ENCODE assay signal across 31 mouse cellular contexts in the genomic region with DNA sequence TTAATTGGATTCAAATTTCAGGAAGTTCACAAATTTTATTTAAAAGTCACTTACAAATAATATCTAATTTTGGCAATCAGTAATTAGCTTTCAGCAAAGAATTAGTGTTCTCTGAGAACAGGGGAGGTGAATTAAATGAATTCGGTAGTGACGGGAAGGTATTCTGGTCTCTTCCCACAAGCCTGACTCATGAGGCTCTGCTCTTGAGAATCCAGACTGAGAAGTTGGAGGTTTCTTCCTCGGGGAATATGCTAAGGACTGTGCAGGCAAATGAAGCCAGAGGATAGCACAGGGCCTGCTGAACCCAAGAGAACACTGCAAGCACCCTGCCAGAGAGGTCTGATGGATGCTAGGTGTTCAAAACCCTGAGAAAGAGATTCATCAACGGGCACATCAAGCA.
"Had no signal": no experiment of that assay in that cellular context is flagged by ENCODE, and none has a peak within 500 bp of the region (broad histone marks: within the 10 kb centered on the region; RNA-seq: fewer than 3 reads in every experiment).

No protein-coding gene starts in this region.

- H3K9me3 ChIP-seq: limb, embryonic 10.5 days; limb, embryonic 12.5 days; limb, embryonic 13.5 days; limb, embryonic 15.5 days; liver, embryonic 12.5 days; liver, embryonic 13.5 days; liver, embryonic 15.5 days; lung, embryonic 15.5 days; megakaryocyte, embryonic 14.5 days; midbrain, embryonic 10.5 days; midbrain, embryonic 12.5 days; midbrain, embryonic 13.5 days; midbrain, embryonic 15.5 days; neural tube, embryonic 12.5 days had no signal

- H3K9ac ChIP-seq: limb, embryonic 12.5 days; limb, embryonic 13.5 days; limb, embryonic 15.5 days; liver, embryonic 12.5 days; liver, embryonic 13.5 days; liver, embryonic 14.5 days; liver, embryonic 15.5 days; lung, embryonic 14.5 days; lung, embryonic 15.5 days; midbrain, embryonic 12.5 days; midbrain, embryonic 13.5 days; midbrain, embryonic 15.5 days; neural tube, embryonic 12.5 days had no signal

- H3K4me1 ChIP-seq: limb, embryonic 10.5 days; limb, embryonic 12.5 days; limb, embryonic 13.5 days; limb, embryonic 15.5 days; liver, embryonic 12.5 days; liver, embryonic 13.5 days; liver, embryonic 15.5 days; lung, embryonic 15.5 days; megakaryocyte, embryonic 14.5 days; midbrain, embryonic 10.5 days; midbrain, embryonic 12.5 days; midbrain, embryonic 13.5 days; midbrain, embryonic 15.5 days; neural tube, embryonic 12.5 days had no signal

- H3K27ac ChIP-seq: limb, embryonic 10.5 days; limb, embryonic 12.5 days; limb, embryonic 13.5 days; limb, embryonic 15.5 days; liver, embryonic 12.5 days; liver, embryonic 13.5 days; liver, embryonic 14.5 days; liver, embryonic 15.5 days; lung, embryonic 15.5 days; macrophage; midbrain, embryonic 10.5 days; midbrain, embryonic 12.5 days; midbrain, embryonic 13.5 days; midbrain, embryonic 15.5 days; neural tube, embryonic 12.5 days had no signal

- ATAC-seq: liver, embryonic 12.5 days; lung, postnatal 0 days; midbrain, embryonic 13.5 days; midbrain, embryonic 15.5 days; midbrain, embryonic 16.5 days had no signal

- H3K4me3 ChIP-seq: limb, embryonic 10.5 days; limb, embryonic 12.5 days; limb, embryonic 13.5 days; limb, embryonic 15.5 days; liver, embryonic 12.5 days; liver, embryonic 13.5 days; liver, embryonic 15.5 days; lung, embryonic 15.5 days; megakaryocyte, embryonic 14.5 days; midbrain, embryonic 10.5 days; midbrain, embryonic 12.5 days; midbrain, embryonic 13.5 days; midbrain, embryonic 15.5 days; myocyte; neural tube, embryonic 12.5 days had no signal

- H3K27me3 ChIP-seq: limb, embryonic 12.5 days; limb, embryonic 13.5 days; limb, embryonic 15.5 days; liver, embryonic 12.5 days; liver, embryonic 13.5 days; liver, embryonic 15.5 days; lung, embryonic 15.5 days; megakaryocyte, embryonic 14.5 days; midbrain, embryonic 12.5 days; midbrain, embryonic 13.5 days; midbrain, embryonic 15.5 days; neural tube, embryonic 12.5 days had no signal

- H3K4me2 ChIP-seq: limb, embryonic 12.5 days; limb, embryonic 13.5 days; limb, embryonic 15.5 days; liver, embryonic 11.5 days; liver, embryonic 12.5 days; liver, embryonic 13.5 days; liver, embryonic 15.5 days; lung, embryonic 14.5 days; lung, embryonic 15.5 days; midbrain, embryonic 11.5 days; midbrain, embryonic 12.5 days; midbrain, embryonic 13.5 days; midbrain, embryonic 15.5 days; neural tube, embryonic 12.5 days had no signal

- H3K36me3 ChIP-seq: limb, embryonic 10.5 days; limb, embryonic 12.5 days; limb, embryonic 13.5 days; limb, embryonic 15.5 days; liver, embryonic 12.5 days; liver, embryonic 13.5 days; liver, embryonic 15.5 days; lung, embryonic 15.5 days; midbrain, embryonic 10.5 days; midbrain, embryonic 12.5 days; midbrain, embryonic 13.5 days; midbrain, embryonic 15.5 days; neural tube, embryonic 12.5 days had no signal

- DNase-seq: left cerebral cortex, postnatal 4 days; liver; liver, embryonic 13.5 days; lung, adult 18-20 months; lung, adult 2 months; lung, embryonic 14.5 days; lung, postnatal 10 days; lung, postnatal 14 days; lung, postnatal 36 days; lung, postnatal 4 days; midbrain, embryonic 14.5 days had no signal
